Mouse (Mus musculus) lung, embryonic 16.5 days (tissue): ENCODE measurements around the gene Ccz1. TPM values are rescaled to one million over a fixed set of nuclear protein-coding genes. Genes with fewer than 3 reads are reported as not detected.

Experiments used
- ATAC-seq: fragments of 200-750 bp; cut with Nextera tagmentation; 2 replicates; pipeline ENCODE4 v1.8.0; 2017; ENCODE audit warnings: low read depth, mild to moderate bottlenecking, moderate library complexity
- H3K27ac ChIP-seq: fragments of 300-500 bp; sonication (generic); 2 replicates; pipeline ENCODE4 v1.5.1; 2014; ENCODE audit warnings: mild to moderate bottlenecking, control low read depth, low read length
- H3K27me3 ChIP-seq: fragments of 300-500 bp; sonication (generic); 2 replicates; pipeline ENCODE4 v1.6.1; 2014; ENCODE audit warnings: low read depth, low read length, mixed read lengths; ENCODE audit not compliant: control insufficient read depth, insufficient read depth
- H3K36me3 ChIP-seq: fragments of 300-500 bp; sonication (generic); 2 replicates; pipeline ENCODE4 v1.6.1; 2014; ENCODE audit warnings: low read length; ENCODE audit not compliant: control insufficient read depth, insufficient read depth
- H3K4me1 ChIP-seq: fragments of 300-500 bp; sonication (generic); replicated peaks from 2 replicates; pipeline ENCODE4 v1.6.1; 2014; ENCODE audit warnings: low read length, mixed read lengths; ENCODE audit not compliant: control insufficient read depth, insufficient read depth
- H3K4me2 ChIP-seq: fragments of 300-500 bp; sonication (generic); 2 replicates; pipeline ENCODE4 v1.6.1; 2014; ENCODE audit warnings: low read depth, low read length, control low read depth
- H3K4me3 ChIP-seq: fragments of 300-500 bp; sonication (generic); 2 replicates; pipeline ENCODE4 v1.5.1; 2014; ENCODE audit warnings: mild to moderate bottlenecking, low read length, control low read depth
- H3K9ac ChIP-seq: fragments of 300-500 bp; sonication (generic); 2 replicates; pipeline ENCODE4 v1.6.1; 2014; ENCODE audit warnings: low read length, control low read depth
- H3K9me3 ChIP-seq: fragments of 300-500 bp; sonication (generic); 2 replicates; pipeline ENCODE4 v1.6.1; 2016; ENCODE audit warnings: low read length; ENCODE audit not compliant: control insufficient read depth
- WGBS: fragments of 180-500 bp; shearing (Covaris S2); extraction: QIAGEN DNeasy Blood & Tissue Kit; methylation state at CpG from one replicate; pipeline ENCODE4 v1.1.7; 2014; 5-methylcytosine and 5-hydroxymethylcytosine counted together
- polyA plus RNA-seq: library from polyadenylated mRNA; unstranded; fragments of >200 nt; fragmentation: Nextera tagmentation; extraction: Ambion mirVana; gene quantifications from 2 replicates; pipeline ENCODE4 v1.2.1, GENCODE M21; 2015

Ccz1 gene
- polyA plus RNA-seq, 1 experiment from 2014 or later: 82.1 TPM

- Histone ChIP-seq H3K4me2 (no peak overlapping the region), H3K9me3 (no peaks in the 10 kb centered on the region), H3K9ac (no peak overlapping the region), H3K4me3 (no peak overlapping the region), H3K36me3 (peaks cover 28% of the 10 kb centered on the region), H3K27ac (no peak overlapping the region), H3K27me3 (no peaks in the 10 kb centered on the region), H3K4me1 (no peaks in the 10 kb centered on the region; the same call in 1 of the 2 replicates)
- no peak for ATAC-seq
- 62% methylated on average over 7 of the region's 7 CpGs for WGBS
These were observed 29.3 kb downstream of the Ccz1 start for GRCm38 (mm10) chr5:143985381-143985780.

GRCm38 (mm10) chr5:143982361-143982760 lies 32.3 kb downstream of the Ccz1 start:
- H3K9me3 ChIP-seq: no peaks in the 10 kb centered on the region
- H3K36me3 ChIP-seq: peaks cover 4% of the 10 kb centered on the region
- no peak overlapping the region for H3K27ac ChIP-seq
- no peaks in the 10 kb centered on the region for H3K27me3 ChIP-seq
- H3K4me1 ChIP-seq: no peaks in the 10 kb centered on the region; the same call in 1 of the 2 replicates
- H3K9ac ChIP-seq: no peak overlapping the region
- 54% methylated on average over 2 of the region's 2 CpGs for WGBS
- no peak overlapping the region for H3K4me2 ChIP-seq
- no peak for ATAC-seq
- no peak overlapping the region for H3K4me3 ChIP-seq

GRCm38 (mm10) chr5:143980858-143981257 lies 33.8 kb downstream of the Ccz1 start:
- H3K9ac ChIP-seq: no peak overlapping the region
- H3K4me2 ChIP-seq: no peak overlapping the region
- H3K4me1 ChIP-seq: no peaks in the 10 kb centered on the region; the same call in 1 of the 2 replicates
- H3K27me3 ChIP-seq: no peaks in the 10 kb centered on the region
- no peak overlapping the region for H3K4me3 ChIP-seq
- no peaks in the 10 kb centered on the region for H3K36me3 ChIP-seq
- 14% methylated on average over 9 of the region's 9 CpGs for WGBS
- H3K27ac ChIP-seq: no peak overlapping the region
- H3K9me3 ChIP-seq: no peaks in the 10 kb centered on the region
- no peak for ATAC-seq

DNA sequence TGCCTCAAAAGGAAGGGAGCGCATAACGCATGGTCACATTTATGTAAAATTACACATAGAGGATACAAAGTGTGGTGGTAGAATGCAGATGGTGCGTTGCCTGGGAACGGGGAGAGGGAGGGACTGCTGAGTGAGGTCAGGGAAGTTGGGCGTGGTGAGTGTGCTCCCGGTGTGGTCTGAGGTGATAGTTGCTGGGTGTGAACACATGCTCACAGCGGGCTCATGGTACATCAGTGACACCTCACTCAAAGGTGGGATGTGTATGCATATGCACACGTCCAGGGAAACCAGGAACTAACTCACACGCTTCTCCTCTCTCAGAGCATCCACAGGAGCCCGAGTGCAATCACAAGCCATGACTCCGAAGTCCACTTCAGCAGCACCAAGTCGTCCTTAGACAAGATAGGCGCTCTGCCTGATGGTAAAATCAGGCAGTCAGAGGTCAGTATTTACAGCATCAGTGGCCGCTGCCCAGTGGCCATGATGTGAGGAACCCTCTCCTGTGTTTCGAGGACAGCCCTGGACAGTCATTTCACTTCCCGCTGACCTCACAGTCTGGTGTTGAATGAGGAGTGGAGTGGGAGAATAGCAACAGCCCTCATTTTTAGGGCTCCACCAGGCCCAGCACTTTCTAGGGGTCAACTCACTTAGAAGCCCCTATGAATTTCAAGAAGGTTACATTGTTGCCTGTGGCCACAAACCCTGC lies 37.8 kb downstream of the Ccz1 start:
- Histone ChIP-seq H3K36me3 (no peaks in the 10 kb centered on the region), H3K27me3 (no peaks in the 10 kb centered on the region), H3K9me3 (no peaks in the 10 kb centered on the region), H3K27ac (no peak overlapping the region), H3K4me2 (no peak overlapping the region), H3K4me1 (no peaks in the 10 kb centered on the region; the same call in 1 of the 2 replicates), H3K4me3 (no peak overlapping the region), H3K9ac (no peak overlapping the region)
- WGBS: 60% methylated on average over 16 of the region's 16 CpGs
- no peak for ATAC-seq

DNA sequence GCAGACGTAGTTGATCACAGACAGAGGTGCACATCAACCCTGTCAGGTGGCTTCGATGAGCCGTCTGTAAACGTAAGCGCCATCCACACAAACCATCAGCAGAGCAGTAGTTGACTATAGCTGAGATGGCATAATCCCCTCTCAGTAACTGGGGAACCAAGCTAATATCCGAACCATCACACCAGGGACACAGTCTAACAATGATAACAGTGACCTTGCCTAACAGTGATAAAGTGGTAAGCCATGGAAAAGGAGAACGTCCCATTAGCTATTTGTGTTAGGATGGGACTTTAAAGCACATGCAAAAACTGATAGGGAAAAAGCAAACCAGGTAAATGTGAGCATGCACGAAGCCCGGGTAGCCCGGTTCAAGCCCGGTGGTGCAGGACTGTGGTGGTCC lies 38.4 kb downstream of the Ccz1 start:
- no peak for ATAC-seq
- 76% methylated on average over 11 of the region's 11 CpGs for WGBS
- H3K36me3 ChIP-seq: no peaks in the 10 kb centered on the region

DNA sequence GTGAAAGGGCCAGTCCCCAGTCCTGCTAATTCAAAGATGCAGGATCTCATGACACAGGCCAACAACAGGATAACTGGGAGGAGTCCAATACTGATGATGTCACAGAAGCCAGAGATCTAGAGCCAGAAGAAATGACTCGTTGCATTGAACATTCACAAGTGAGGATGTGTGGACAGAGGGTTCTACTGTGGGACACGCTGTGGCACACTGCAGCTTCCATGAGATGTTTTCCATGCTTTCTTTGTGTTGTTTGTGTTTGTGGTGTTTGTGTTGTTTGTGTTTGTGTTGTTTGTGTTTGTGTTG lies 39.1 kb downstream of the Ccz1 start:
- Histone ChIP-seq H3K27ac (no peak overlapping the region), H3K9ac (no peak overlapping the region), H3K4me2 (no peak overlapping the region), H3K9me3 (0 out of 2 replicates have a peak, but pooled peaks cover 2% of the 10 kb centered on the region), H3K4me3 (no peak overlapping the region), H3K27me3 (no peaks in the 10 kb centered on the region), H3K36me3 (no peaks in the 10 kb centered on the region), H3K4me1 (no peaks in the 10 kb centered on the region)
- 0 out of 2 replicates have a peak, but pooled peaks have one; percentile 31 for ATAC-seq
- WGBS: 33% methylated on average over 2 of the region's 2 CpGs

More for the DNA sequence above, 38.4 kb downstream of the Ccz1 start:
- H3K4me1 ChIP-seq: no peaks in the 10 kb centered on the region; the same call in 1 of the 2 replicates
- no peak overlapping the region for H3K4me3 ChIP-seq
- H3K27me3 ChIP-seq: no peaks in the 10 kb centered on the region
- no peak overlapping the region for H3K27ac ChIP-seq
- H3K9me3 ChIP-seq: no peaks in the 10 kb centered on the region
- H3K9ac ChIP-seq: no peak overlapping the region
- no peak overlapping the region for H3K4me2 ChIP-seq

DNA sequence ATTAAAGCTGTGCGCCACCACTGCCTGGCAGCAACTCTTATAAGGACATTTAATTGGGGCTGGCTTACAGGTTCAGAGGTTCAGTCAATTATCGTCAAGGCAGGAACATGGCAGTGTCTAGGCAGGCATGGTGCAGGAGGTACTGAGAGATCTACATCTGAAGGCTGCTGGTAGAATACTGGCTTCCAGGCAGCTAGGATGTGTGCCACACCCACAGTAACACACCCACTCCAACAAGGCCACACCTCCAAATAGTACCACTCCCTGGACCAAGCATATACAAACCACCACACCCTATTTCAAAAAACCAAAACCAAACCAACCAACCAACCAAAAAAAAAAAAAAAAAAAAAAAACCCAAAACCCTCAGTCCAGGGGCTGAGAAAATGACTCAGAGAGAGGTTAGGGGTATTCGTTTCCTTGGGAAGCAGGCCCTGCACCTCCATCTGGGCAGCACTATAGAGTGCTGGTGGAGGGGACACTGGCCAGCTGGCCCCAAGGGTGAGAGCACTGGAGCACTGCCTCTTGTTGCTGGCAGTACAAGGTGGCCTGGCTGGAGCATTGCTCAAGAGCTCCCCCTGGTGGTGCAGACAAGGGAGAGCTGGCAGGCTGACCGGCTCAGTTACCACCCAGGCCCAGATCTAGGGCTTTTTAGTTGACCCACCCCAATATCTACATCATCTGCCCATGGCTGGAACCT lies 39.6 kb downstream of the Ccz1 start:
- WGBS: 42% methylated on average over 4 of the region's 4 CpGs
- H3K4me3 ChIP-seq: no peak overlapping the region

DNA sequence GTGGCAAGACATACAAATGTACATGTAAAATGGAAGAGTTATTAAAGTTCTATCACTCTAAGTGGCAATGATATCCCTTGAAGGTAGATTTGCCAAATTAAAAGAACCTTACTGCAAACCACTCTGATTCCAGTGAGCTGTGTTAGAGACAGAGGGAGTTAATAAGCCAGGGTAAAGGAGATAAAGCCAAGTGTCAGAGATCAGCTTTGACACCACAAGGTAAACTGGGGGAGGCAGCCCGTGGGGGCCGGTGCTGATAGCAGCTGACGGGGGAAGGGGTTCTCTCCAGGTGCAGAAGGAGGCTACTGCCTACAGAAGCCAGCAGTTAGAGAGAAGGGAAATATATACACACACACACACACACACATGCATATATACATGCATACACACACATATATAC lies 42.0 kb downstream of the Ccz1 start:
- no peaks in the 10 kb centered on the region for H3K36me3 ChIP-seq
- no peak overlapping the region for H3K9ac ChIP-seq
- no peak overlapping the region for H3K4me3 ChIP-seq
- H3K27me3 ChIP-seq: no peaks in the 10 kb centered on the region
- 0 out of 2 replicates have a peak, but pooled peaks cover 2% of the 10 kb centered on the region for H3K9me3 ChIP-seq
- H3K27ac ChIP-seq: no peak overlapping the region
- 53% methylated on average over 3 of the region's 3 CpGs for WGBS
- ATAC-seq: no peak
- H3K4me2 ChIP-seq: no peak overlapping the region
- H3K4me1 ChIP-seq: no peaks in the 10 kb centered on the region

More for the DNA sequence above, 39.6 kb downstream of the Ccz1 start:
- 0 out of 2 replicates have a peak, but pooled peaks cover 2% of the 10 kb centered on the region for H3K9me3 ChIP-seq
- H3K27ac ChIP-seq: no peak overlapping the region
- no peaks in the 10 kb centered on the region for H3K4me1 ChIP-seq
- no peaks in the 10 kb centered on the region for H3K27me3 ChIP-seq
- ATAC-seq: peak; percentile 78
- H3K9ac ChIP-seq: no peak overlapping the region
- H3K36me3 ChIP-seq: no peaks in the 10 kb centered on the region
- no peak overlapping the region for H3K4me2 ChIP-seq

DNA sequence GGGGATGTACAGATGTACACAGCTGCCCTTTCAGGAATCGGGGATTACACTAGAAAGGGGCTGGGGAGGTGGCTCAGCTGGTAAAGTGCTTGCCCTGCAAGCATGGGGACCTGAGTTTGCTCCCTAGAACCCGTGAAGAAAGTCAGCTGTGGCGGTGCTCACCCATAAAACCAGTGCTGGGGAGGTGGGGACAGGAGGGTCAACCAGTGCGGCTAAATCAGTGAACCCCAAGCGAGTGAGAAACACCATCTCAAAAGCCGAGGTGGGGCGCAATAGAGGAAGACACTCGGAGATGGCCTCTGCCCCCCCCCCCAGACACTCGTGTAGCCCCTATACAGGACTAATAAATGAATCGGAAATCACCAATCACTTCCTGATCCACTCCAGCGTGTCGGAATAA lies 48.0 kb downstream of the Ccz1 start:
- H3K27ac ChIP-seq: no peak overlapping the region
- 72% methylated on average over 12 of the region's 12 CpGs for WGBS
- no peak overlapping the region for H3K9ac ChIP-seq
- H3K36me3 ChIP-seq: no peaks in the 10 kb centered on the region
- no peaks in the 10 kb centered on the region for H3K27me3 ChIP-seq
- 0 out of 2 replicates have a peak, but pooled peaks cover 2% of the 10 kb centered on the region for H3K9me3 ChIP-seq
- H3K4me1 ChIP-seq: no peaks in the 10 kb centered on the region
- no peak overlapping the region for H3K4me2 ChIP-seq
- no peak for ATAC-seq
- no peak overlapping the region for H3K4me3 ChIP-seq
